Mouse (Mus musculus) urinary bladder, adult 2 months (tissue): Measurements from ENCODE around the gene Prm1. TPM values are rescaled to one million over a fixed set of nuclear protein-coding genes. Genes with fewer than 3 reads are reported as not detected.

Experiments used
- DNase-seq: peaks from one replicate; pipeline ENCODE4 v3.0.0; 2022; ENCODE audit warnings: low spot score
- polyA plus RNA-seq: library from polyadenylated mRNA; depleted of rRNA; stranded (reverse); fragments of >200 nt; gene quantifications from 2 replicates; pipeline ENCODE4 v1.2.3, GENCODE M21; 2012

Prm1 gene
- polyA plus RNA-seq, 1 experiment, result not detected

- DNase-seq, result no peak
Measured at GRCm38 (mm10) chr16:10782377-10783151, 23.1 kb downstream of the Prm1 start.

- DNase-seq, result no peak
Measured at GRCm38 (mm10) chr16:10781862-10782371, 23.7 kb downstream of the Prm1 start.

GRCm38 (mm10) chr16:10780631-10781120 lies 25.0 kb downstream of the Prm1 start:
- DNase-seq, result no peak

GRCm38 (mm10) chr16:10777579-10778160 lies 28.0 kb downstream of the Prm1 start:
- no peak for DNase-seq

- no peak for DNase-seq
Measured at GRCm38 (mm10) chr16:10776322-10776721, 29.3 kb downstream of the Prm1 start.

- DNase-seq, result no peak
Measured at GRCm38 (mm10) chr16:10774726-10775125, 30.9 kb downstream of the Prm1 start.

- no peak for DNase-seq
Measured at GRCm38 (mm10) chr16:10773543-10773942, 32.1 kb downstream of the Prm1 start.

GRCm38 (mm10) chr16:10771769-10772510 lies 33.7 kb downstream of the Prm1 start:
- DNase-seq, result no peak

- DNase-seq, result no peak
Measured at GRCm38 (mm10) chr16:10770531-10771325, 34.9 kb downstream of the Prm1 start.

GRCm38 (mm10) chr16:10769661-10770060 lies 36.0 kb downstream of the Prm1 start:
- no peak for DNase-seq

- DNase-seq, result no peak
Measured at GRCm38 (mm10) chr16:10768821-10769220, 36.8 kb downstream of the Prm1 start.

GRCm38 (mm10) chr16:10767158-10767557 lies 38.5 kb downstream of the Prm1 start:
- DNase-seq, result no peak

- DNase-seq, result no peak
Measured at GRCm38 (mm10) chr16:10764323-10764722, 41.3 kb downstream of the Prm1 start.

GRCm38 (mm10) chr16:10763540-10764264 lies 41.9 kb downstream of the Prm1 start:
- no peak for DNase-seq

- no peak for DNase-seq
Measured at GRCm38 (mm10) chr16:10762569-10763180, 43.0 kb downstream of the Prm1 start.

GRCm38 (mm10) chr16:10761182-10761581 lies 44.5 kb downstream of the Prm1 start:
- no peak for DNase-seq

GRCm38 (mm10) chr16:10756168-10756567 lies 49.5 kb downstream of the Prm1 start:
- DNase-seq, result no peak

GRCm38 (mm10) chr16:10754521-10755296 lies 50.9 kb downstream of the Prm1 start:
- no peak for DNase-seq

GRCm38 (mm10) chr16:10749824-10750223 lies 55.8 kb downstream of the Prm1 start:
- no peak for DNase-seq

GRCm38 (mm10) chr16:10749226-10749625 lies 56.4 kb downstream of the Prm1 start:
- no peak for DNase-seq
